Mouse (Mus musculus) cerebellum, adult 18-20 months (tissue): Measurements from ENCODE around the gene Uck1.
"Not testable (repeated sequence)": the region's sequence is repeated elsewhere in the genome, so short reads cannot be mapped to it uniquely, and the experiment has no call there.

ENCODE experiments used
- DNase-seq, 2 experiments: peaks; one replicate each; pipeline ENCODE4 v3.0.0; 2021

Gene Uck1

GRCm38 (mm10) chr2:32259657-32260417 lies at the start of gene Uck1:
Uck1 (minus strand) TSS chr2:32260159.
- DNase-seq, result peak; percentile 92

DNA sequence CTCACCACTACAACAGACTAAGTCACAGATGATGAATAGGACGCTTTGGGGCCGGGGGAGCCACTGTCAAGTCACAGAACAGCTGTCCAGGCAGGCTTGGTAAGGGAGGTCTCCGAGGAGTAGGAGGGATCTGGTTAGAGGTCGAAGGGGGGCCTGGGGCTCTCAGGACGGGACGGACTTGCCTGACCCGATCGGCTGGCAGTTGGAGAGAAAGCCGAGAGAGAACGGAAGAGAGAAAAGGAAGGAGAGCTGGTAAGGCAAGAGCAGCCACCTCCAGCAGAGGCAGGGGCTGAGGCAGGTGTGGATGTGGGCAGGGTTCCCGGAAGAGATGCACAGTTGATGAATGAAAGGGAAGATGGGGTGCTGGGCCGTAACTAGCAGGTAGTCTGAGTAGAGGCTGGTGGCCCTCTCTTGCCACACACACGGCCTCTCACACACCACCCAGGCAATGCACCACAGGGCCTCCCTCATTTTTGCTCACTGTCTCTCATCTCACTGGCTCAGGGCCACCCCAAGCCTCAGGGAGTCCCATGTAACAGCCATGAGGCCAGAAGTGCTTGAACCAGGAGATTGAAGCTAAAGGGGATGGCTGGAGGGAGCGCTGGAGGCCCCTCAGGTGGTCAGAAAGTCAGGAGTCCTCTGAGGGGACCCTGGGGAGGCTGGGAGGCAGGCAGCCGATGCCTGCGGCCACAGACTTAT lies 49.1 kb upstream of the Uck1 start:
- DNase-seq, result peak; percentile 57 to 59

DNA sequence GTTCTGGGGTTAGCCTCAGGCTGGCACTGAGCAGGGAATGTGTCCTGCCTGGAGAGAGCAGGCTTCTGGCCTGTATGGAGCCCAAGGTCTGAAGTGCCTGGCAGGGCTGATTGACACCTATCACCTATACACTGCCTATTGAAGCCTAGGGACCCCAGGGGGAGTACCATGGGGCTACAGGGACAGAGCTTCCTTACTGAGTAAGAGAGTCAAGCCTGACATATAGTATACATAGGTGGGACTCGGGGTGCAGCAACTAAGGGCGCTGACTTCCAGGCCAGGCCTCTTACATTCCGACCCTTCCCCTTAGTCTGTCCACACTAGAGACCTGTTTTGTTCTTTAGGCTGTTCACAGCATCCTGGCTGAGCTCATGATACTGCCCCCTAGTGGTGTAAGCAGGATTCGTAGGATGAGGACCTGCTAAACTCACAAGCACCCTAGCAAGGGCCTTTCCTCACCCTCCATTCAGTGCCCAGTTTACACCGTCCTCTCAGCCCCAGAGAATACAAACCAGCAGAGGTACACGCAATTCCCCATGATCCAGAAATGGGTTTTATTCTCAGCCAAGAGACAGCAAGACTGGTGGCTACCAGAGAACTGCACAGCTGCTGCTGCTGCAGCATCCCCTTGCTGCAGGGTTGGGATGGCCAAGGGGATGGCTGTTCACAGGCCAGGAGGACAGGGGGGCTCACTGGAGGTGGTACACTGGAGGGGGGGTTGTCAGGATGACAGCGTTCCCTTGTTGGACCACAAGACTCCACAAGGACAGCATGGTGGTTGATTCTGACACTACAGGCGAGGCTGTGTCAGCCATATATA lies 48.2 kb upstream of the Uck1 start:
- DNase-seq, result peak; percentile 79 to 83

- peak in 1 of 2 experiments; percentile 32 for DNase-seq
These were observed 47.4 kb upstream of the Uck1 start for GRCm38 (mm10) chr2:32307247-32307798.

DNA sequence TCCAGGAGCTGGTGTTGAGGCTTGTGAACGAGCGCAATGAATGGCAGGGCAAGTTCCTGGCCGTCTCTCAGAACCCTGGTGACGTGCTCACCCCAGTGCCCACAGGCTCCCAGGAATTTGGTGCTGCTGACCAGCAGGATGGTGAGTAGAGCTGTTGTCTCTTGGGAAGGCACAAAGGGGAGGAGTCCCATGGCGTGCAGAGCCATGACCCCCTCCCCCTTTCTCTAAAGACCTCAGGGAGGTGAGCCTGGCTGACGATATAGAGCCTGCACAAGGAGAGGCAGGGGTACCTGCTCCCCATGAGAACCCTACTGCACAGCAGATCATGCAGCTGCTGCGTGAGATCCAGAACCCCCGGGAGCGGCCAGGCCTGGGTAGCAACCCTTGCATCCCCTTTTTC lies 46.2 kb upstream of the Uck1 start:
- DNase-seq, result peak in 1 of 2 experiments; percentile 33

DNA sequence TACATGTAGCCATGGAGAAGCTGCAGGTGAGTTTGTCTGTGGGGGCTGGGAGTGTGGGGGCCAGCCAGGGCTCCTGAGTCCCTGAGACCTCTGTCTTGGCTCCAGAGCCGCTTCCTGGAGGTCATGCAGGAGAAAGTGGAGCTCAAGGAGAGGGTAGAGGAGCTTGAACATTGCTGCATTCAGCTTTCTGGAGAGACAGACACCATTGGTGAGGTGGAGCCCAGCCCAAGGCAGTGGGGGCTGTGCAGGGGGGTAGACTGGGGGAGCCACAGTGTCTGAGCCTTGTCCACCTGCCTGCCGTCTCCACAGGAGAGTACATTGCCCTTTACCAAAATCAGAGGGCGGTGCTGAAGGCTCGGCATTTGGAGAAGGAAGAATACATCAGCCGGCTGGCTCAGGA lies 45.7 kb upstream of the Uck1 start:
- peak in 1 of 2 experiments; percentile 22 for DNase-seq

GRCm38 (mm10) chr2:32304145-32304832 lies 44.3 kb upstream of the Uck1 start:
- peak; percentile 85 to 86 for DNase-seq

GRCm38 (mm10) chr2:32302952-32303351 lies 43.0 kb upstream of the Uck1 start:
- DNase-seq, result no peak

DNA sequence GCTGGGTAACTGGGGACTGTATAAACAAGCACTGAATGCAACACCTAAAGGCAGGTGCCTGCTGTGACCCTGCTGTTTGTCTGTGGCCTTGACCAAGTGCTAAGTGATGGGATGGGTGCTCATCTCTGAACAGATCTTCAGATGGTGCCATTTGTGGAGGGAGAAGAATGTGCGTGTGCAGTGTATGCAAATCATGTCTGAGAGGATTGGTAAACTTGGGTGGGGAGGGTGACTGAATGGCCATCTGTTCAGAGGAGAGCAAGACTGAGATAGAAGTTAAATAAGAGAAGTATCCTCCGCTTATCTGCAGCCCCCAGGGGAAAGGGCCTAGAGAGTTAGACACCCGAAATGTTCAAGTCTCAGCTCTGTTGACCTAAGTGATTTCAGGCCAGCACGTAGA lies 39.5 kb upstream of the Uck1 start:
- DNase-seq, result no peak

DNA sequence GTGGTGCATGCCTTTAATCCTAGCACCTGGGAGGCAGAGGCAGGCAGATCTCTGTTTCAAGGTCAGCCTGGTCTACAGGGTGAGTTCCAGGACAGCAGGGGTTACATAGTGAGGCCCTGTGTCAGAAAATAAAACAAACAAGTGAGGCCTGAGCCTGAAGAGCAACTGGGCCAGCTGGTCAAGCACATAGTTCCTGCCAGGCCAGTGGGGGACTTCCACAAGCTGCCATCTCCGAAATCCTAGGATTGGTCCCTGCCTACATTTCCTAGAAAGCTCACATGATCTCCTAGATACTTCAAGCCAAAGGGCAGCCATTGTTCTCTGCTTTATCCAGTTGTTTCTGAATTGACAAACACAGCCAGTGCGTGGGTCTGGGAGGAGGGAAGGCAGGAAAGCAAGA lies 35.9 kb upstream of the Uck1 start:
- not testable (repeated sequence) for DNase-seq

GRCm38 (mm10) chr2:32295285-32295684 lies 35.3 kb upstream of the Uck1 start:
- no peak for DNase-seq

GRCm38 (mm10) chr2:32294348-32294747 lies 34.4 kb upstream of the Uck1 start:
- peak; percentile 60 to 65 for DNase-seq

DNA sequence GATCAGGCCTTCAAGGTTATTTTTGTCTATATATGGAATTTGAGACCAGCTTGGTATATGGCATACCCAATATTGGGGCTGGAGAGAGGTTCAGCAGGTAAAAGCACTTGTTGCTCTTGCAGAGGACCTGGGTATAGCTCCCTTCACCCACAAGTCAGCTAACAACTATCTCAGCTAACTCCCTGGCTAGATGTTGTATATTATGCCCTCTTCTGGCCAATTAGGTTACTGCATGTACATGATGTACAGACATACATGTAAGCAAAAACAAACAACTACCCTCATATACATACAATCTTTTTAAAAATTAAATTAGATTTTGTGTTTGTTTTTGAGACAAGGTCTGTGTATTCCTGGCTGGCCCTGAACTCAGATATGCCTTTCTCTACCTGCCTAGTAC lies 29.6 kb upstream of the Uck1 start:
- no peak for DNase-seq

GRCm38 (mm10) chr2:32288371-32288931 lies 28.5 kb upstream of the Uck1 start:
- DNase-seq, result no peak

- peak; percentile 98 for DNase-seq
These were observed 28.0 kb upstream of the Uck1 start, which contains the start of gene Swi5 for GRCm38 (mm10) chr2:32287923-32288367. Swi5 (minus strand) TSS chr2:32288075.

DNA sequence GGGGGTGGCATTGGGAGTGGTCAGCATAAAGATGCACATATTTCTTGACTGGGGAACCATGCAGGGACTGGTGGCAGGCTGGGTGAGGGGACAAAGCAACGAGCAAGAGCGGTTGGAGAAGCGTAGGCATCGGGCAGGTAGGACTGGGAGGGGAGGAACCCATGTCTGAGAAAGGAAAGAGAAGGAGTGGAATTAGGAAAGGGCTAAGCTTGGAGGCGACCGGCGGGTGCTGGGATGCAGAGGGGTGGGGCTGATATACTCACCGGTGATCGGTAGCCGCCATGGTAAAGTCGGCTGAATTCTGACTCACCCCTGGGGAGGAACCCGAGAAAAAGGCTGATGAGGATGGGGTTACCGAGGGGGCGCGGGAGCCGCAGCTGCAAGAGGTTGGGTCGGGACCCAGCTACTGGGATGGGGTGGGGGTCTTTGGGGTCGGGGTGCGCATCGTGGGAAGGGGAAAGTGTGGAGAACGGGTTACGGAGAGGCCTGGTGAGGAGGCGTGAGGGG lies 27.4 kb upstream of the Uck1 start, which contains the start of gene Golga2:
Gene Golga2 (plus strand): TSS at position 51 of the 507 bp plus-strand sequence.
- no peak for DNase-seq

DNA sequence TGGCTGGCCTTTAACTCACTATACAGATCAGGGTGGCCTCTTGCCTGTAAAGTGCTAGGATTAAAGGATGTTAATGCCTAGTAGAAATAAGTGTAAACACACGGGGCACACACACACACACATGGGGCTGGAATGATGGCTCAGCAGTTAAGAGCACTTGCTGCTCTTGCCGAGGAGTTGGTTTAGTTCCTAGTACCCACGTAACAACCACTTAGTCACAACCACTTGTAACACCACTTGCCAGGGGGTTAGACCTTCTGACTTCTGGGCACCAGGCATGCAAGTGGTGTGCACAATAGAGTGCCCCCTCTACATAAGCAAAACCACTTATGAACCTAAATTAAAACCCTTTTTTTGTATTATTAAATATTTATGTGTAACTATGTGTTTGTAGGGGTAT lies 24.0 kb upstream of the Uck1 start:
- DNase-seq, result no peak

DNA sequence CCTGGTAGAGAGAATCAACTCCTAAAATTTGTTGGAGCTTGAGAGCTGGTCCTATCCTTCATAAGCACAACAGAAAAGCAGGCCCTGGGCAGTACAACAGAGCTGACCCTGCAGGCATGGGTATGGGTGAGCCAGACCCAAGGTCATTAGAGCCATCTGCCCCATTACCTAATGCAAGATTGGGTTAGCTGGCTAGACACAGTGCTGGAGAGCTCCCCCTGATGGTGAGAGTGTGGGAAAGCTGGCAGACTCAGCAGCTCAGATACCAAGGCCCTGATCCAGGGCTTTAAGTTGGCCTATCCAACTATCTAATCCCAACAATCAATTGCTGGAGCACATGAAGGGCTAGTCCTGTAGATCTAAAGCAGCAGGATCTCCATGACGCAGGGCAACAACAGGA lies 22.8 kb upstream of the Uck1 start:
- DNase-seq, result peak; percentile 62 to 66

DNA sequence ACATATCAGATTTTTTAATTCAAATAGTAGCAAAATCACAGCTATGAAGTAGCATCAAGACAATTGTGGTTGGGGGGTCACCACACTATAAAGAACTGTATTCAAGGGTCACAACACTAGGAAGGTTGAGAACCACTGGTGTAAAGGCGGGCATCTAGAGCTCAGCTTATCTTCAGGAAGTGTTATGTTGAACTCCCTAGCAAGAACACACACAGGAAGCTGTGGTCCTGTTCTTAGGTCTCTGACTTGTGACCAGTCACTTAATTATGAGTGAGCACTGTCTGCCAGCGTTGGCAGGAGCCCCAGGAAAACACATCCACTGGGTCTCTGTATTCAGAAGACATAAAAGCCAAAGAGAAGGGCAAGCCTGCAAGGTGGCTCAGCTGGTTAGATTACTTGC lies 22.3 kb upstream of the Uck1 start:
- DNase-seq, result no peak

- DNase-seq, result no peak
These were observed 15.9 kb upstream of the Uck1 start for GRCm38 (mm10) chr2:32275823-32276222.

GRCm38 (mm10) chr2:32260635-32261034 lies 676 bp upstream of the Uck1 start:
- DNase-seq, result peak; percentile 55 to 58
